ENCODE assay signal across 8 mouse cellular contexts in genomic region chr9:116091921-116092320, GRCm38 (mm10).
DNase-seq lines count a peak whose midpoint lies in the region; ATAC-seq and TF ChIP-seq lines count a peak whose summit lies in the region.

No protein-coding gene starts in this region.

- no peak overlapping the region for H3K9ac ChIP-seq in hindbrain, postnatal 0 days (replicated peaks; ENCODE audit: low read length)
- no peak overlapping the region for H3K9ac ChIP-seq in hindbrain, embryonic 14.5 days
- H3K9ac ChIP-seq in forebrain, embryonic 15.5 days (replicated peaks), result no peak overlapping the region

- H3K9me3 ChIP-seq in hindbrain, postnatal 0 days (ENCODE audit: low read length), result no peaks in the 10 kb centered on the region
- H3K9me3 ChIP-seq in hindbrain, embryonic 14.5 days (ENCODE audit: control insufficient read depth, low read length), result no peaks in the 10 kb centered on the region
- no peaks in the 10 kb centered on the region for H3K9me3 ChIP-seq in forebrain, embryonic 15.5 days

- no peak overlapping the region for H3K4me2 ChIP-seq in hindbrain, postnatal 0 days (ENCODE audit: low read depth, low read length)
- H3K4me2 ChIP-seq in hindbrain, embryonic 14.5 days (replicated peaks), result no peak overlapping the region
- H3K4me2 ChIP-seq in forebrain, embryonic 15.5 days (replicated peaks), result no peak overlapping the region

- no peaks in the 10 kb centered on the region for H3K27me3 ChIP-seq in hindbrain, postnatal 0 days (ENCODE audit: insufficient read depth, low read length)
- no peaks in the 10 kb centered on the region for H3K27me3 ChIP-seq in hindbrain, embryonic 14.5 days (ENCODE audit: control insufficient read depth, insufficient read depth, low read length)
- H3K27me3 ChIP-seq in forebrain, embryonic 15.5 days, result no peaks in the 10 kb centered on the region

- no peaks in the 10 kb centered on the region; the same call in 1 of the 2 replicates for H3K4me1 ChIP-seq in hindbrain, postnatal 0 days (ENCODE audit: insufficient read depth, low read length)
- H3K4me1 ChIP-seq in hindbrain, embryonic 14.5 days (replicated peaks; ENCODE audit: control insufficient read depth, insufficient read depth, low read length), result no peaks in the 10 kb centered on the region; the same call in 1 of the 2 replicates
- no peaks in the 10 kb centered on the region for H3K4me1 ChIP-seq in forebrain, embryonic 15.5 days

- TF ChIP-seq CTCF in hindbrain, postnatal 0 days (IDR thresholded peaks at IDR 0.05; ENCODE audit: low read depth), result no peak

- WGBS in hindbrain, postnatal 0 days, result 54% methylated on average over 5 of the region's 5 CpGs
- 66% methylated on average over 5 of the region's 5 CpGs for WGBS in hindbrain, embryonic 14.5 days
- WGBS in forebrain, embryonic 15.5 days, result 63% methylated on average over 5 of the region's 5 CpGs

- H3K4me3 ChIP-seq in hindbrain, postnatal 0 days (ENCODE audit: low read length), result no peak overlapping the region
- no peak overlapping the region for H3K4me3 ChIP-seq in hindbrain, embryonic 14.5 days (replicated peaks; ENCODE audit: low read length)
- no peak overlapping the region for H3K4me3 ChIP-seq in forebrain, embryonic 15.5 days

- H3K36me3 ChIP-seq in hindbrain, postnatal 0 days (ENCODE audit: insufficient read depth, low read length), result no peaks in the 10 kb centered on the region
- no peaks in the 10 kb centered on the region for H3K36me3 ChIP-seq in hindbrain, embryonic 14.5 days (replicated peaks; ENCODE audit: control insufficient read depth, insufficient read depth)
- no peaks in the 10 kb centered on the region for H3K36me3 ChIP-seq in forebrain, embryonic 15.5 days

- DNase-seq in hindbrain, postnatal 0 days (ENCODE audit: low spot score), result peak; percentile 31
- DNase-seq in hindbrain, embryonic 14.5 days (ENCODE audit: low spot score), result no peak
- peak; percentile 86 for DNase-seq in adrenal gland, adult 2 months
- peak; percentile 22 for DNase-seq in induced T-regulatory cell, adult 2 months (ENCODE audit: low read depth)
- DNase-seq in lung, postnatal 14 days, result peak; percentile 65
- no peak for DNase-seq in cerebellum, adult 11 months

- ATAC-seq in hindbrain, postnatal 0 days, result no peak
- no peak for ATAC-seq in hindbrain, embryonic 14.5 days (ENCODE audit: low FRiP score)
- no peak for ATAC-seq in forebrain, embryonic 15.5 days (replicated peaks)
- no peak for ATAC-seq in megakaryocyte progenitor cell, adult 5-6 weeks (replicated peaks; ENCODE audit: poor library complexity)

- H3K27ac ChIP-seq in hindbrain, postnatal 0 days, result peak overlapping the region; percentile 11; the same call in 1 of the 2 replicates
- no peak overlapping the region for H3K27ac ChIP-seq in hindbrain, embryonic 14.5 days
- no peak overlapping the region for H3K27ac ChIP-seq in forebrain, embryonic 15.5 days (replicated peaks)

Comparison
In these comparisons a context has a peak if more than half of its experiments do, and no peak if none do; other contexts are left out.
1. DNase-seq: peak in hindbrain, postnatal 0 days (single experiment), adrenal gland, adult 2 months (single experiment), induced T-regulatory cell, adult 2 months (single experiment) and lung, postnatal 14 days (single experiment); none in hindbrain, embryonic 14.5 days (single experiment) and cerebellum, adult 11 months (single experiment).